Mouse (Mus musculus) erythroblast, embryonic 14.5 days (primary cell): ENCODE data around the gene Traf6.

Source experiments
- GATA1 ChIP-seq: IDR thresholded peaks from 2 replicates; pipeline ENCODE4 v1.6.1; 2012; ENCODE audit warnings: low read length, inconsistent platforms, mixed read lengths
- TAL1 ChIP-seq: IDR thresholded peaks from 3 replicates; pipeline ENCODE4 v1.6.1; 2012; ENCODE audit warnings: low read length, inconsistent platforms, mixed read lengths

DNA sequence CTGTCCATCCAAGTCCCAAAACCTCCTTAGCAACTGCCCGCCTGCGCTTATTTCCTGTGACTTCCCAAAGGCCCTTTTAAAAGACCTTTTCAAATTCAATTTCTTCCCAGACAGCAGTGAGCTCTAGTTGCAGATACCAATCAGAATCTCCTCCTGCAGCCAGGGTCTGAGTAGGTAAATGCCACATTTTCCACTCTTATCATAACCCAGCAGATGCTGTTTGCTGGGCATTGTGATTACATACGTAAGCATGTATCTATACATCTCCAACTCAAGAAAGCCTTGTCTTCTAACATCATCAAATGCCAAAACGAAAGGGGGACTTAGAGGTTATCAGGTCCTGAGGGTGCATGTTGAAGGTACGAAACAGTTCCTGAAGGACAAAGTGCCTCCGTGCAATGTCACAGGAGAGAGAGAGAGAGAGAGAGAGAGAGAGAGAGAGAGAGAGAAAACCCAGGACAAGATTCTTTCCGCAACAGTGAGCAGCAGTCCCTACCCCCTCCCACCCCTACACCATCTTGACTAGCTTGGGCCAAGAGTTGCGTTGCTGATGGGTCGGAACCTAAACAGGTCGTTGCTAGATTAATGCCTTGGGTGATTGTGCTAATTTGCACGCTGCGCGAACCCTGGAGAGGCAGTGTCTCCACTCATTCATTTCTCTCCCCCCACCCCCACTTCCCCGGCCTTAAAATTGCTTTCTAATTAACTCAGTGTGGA lies 25.9 kb upstream of the Traf6 start:
- TF ChIP-seq GATA1 (no peak), TAL1 (no peak)
